Mouse (Mus musculus) small intestine, adult 2 months (tissue): ENCODE measurements around the gene Nme7.

Source experiments
- CTCF ChIP-seq: fragments of 200-500 bp; IDR thresholded peaks from 2 replicates; pipeline ENCODE4 v1.5.1; 2012; ENCODE audit warnings: low read depth, mild to moderate bottlenecking, control low read depth, inconsistent platforms, low read length, moderate library complexity, mixed read lengths; ENCODE audit not compliant: insufficient replicate concordance, insufficient read length; ENCODE audit errors: extremely low read depth
- POLR2A ChIP-seq: fragments of 200-500 bp; IDR thresholded peaks from 2 replicates; pipeline ENCODE4 v1.6.1; 2012; ENCODE audit warnings: low read depth, mild to moderate bottlenecking, control low read depth, inconsistent platforms, low read length, moderate library complexity

DNA sequence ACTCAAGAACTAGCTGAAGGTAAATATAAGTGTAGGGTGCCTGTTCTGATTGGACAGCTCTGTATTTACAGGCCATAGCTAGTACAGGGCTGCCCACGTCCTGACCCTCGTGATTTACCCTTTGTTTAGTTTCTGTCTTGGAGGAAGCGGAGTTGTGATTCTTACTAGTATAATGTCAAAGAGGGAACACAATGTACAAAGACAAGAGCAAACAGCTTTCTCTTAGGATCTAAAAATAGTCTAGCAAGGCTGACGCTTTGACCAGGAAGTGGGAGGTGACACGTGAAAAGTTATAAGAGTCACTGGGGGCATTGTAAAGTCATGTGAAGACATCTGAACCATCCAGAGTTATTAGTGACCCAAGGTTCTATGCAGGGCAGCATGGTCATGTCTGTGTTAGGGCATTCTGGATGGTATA, 101.5 kb downstream of the Nme7 start:
- TF ChIP-seq POLR2A (no peak), CTCF (no peak)
